Mouse (Mus musculus) mouse trophoblast stem cell (cell line): ENCODE data around the gene Vsx2.
"Not testable (repeated sequence)": the region's sequence is repeated elsewhere in the genome, so short reads cannot be mapped to it uniquely, and the experiment has no call there.

Source experiments
- in situ Hi-C, 2 experiments: fragments of 300-500 bp; cut with MseI, MboI; formaldehyde crosslinking; loops; 2 replicates in 1 of 2; 3 replicates in 1 of 2; pipeline ENCODE4 v1.15.1; 2025

The Vsx2 gene

GRCm38 (mm10) chr12:84569336-84569970 lies at the start of gene Vsx2:
Vsx2 (plus strand) TSS chr12:84569762.
- in situ Hi-C loops, result no loop called here

- in situ Hi-C loops, result no loop called here
Observed at GRCm38 (mm10) chr12:84523728-84524127, 45.8 kb upstream of the Vsx2 start.

GRCm38 (mm10) chr12:84524147-84525050 lies 45.2 kb upstream of the Vsx2 start:
- in situ Hi-C loops, result no loop called here

- in situ Hi-C loops, result no loop called here
Observed at GRCm38 (mm10) chr12:84525422-84525821, 44.1 kb upstream of the Vsx2 start.

- in situ Hi-C loops, result no loop called here
Observed at GRCm38 (mm10) chr12:84530426-84530825, 39.1 kb upstream of the Vsx2 start.

- in situ Hi-C loops, result no loop called here
Observed at GRCm38 (mm10) chr12:84531906-84532829, 37.4 kb upstream of the Vsx2 start.

- in situ Hi-C loops, result no loop called here
Observed at GRCm38 (mm10) chr12:84532830-84533199, 36.7 kb upstream of the Vsx2 start.

GRCm38 (mm10) chr12:84533706-84534486 lies 35.7 kb upstream of the Vsx2 start:
- in situ Hi-C loops, result no loop called here

- in situ Hi-C loops, result not testable (repeated sequence)
Observed at GRCm38 (mm10) chr12:84539537-84539936, 30.0 kb upstream of the Vsx2 start.

GRCm38 (mm10) chr12:84541391-84541958 lies 28.1 kb upstream of the Vsx2 start:
- in situ Hi-C loops, result loop anchor here in 1 of 2 experiments (5.0 kb wide), 1 partner anchor 41 kb away; no protein-coding TSS in a partner anchor

- in situ Hi-C loops, result loop anchor here in 1 of 2 experiments (5.0 kb wide), 1 partner anchor 41 kb away; no protein-coding TSS in a partner anchor
Observed at GRCm38 (mm10) chr12:84546028-84546427, 23.5 kb upstream of the Vsx2 start.

GRCm38 (mm10) chr12:84546577-84547085 lies 22.9 kb upstream of the Vsx2 start:
- in situ Hi-C loops, result loop anchor here in 1 of 2 experiments (5.0 kb wide), 1 partner anchor 41 kb away; no protein-coding TSS in a partner anchor

GRCm38 (mm10) chr12:84548251-84548650 lies 21.3 kb upstream of the Vsx2 start:
- in situ Hi-C loops, result loop anchor here in 1 of 2 experiments (5.0 kb wide), 1 partner anchor 39 kb away; no protein-coding TSS in a partner anchor

- in situ Hi-C loops, result no loop called here
Observed at GRCm38 (mm10) chr12:84555218-84555617, 14.3 kb upstream of the Vsx2 start.

- in situ Hi-C loops, result no loop called here
Observed at GRCm38 (mm10) chr12:84562558-84562957, 7.0 kb upstream of the Vsx2 start.

GRCm38 (mm10) chr12:84567576-84567975 lies 2.0 kb upstream of the Vsx2 start:
- in situ Hi-C loops, result no loop called here

GRCm38 (mm10) chr12:84569976-84570693 lies 573 bp downstream of the Vsx2 start:
- in situ Hi-C loops, result no loop called here

- in situ Hi-C loops, result no loop called here
Observed at GRCm38 (mm10) chr12:84570694-84571415, 1.3 kb downstream of the Vsx2 start.
